14 mouse cellular contexts compared by ENCODE assay signal in the genomic region with DNA sequence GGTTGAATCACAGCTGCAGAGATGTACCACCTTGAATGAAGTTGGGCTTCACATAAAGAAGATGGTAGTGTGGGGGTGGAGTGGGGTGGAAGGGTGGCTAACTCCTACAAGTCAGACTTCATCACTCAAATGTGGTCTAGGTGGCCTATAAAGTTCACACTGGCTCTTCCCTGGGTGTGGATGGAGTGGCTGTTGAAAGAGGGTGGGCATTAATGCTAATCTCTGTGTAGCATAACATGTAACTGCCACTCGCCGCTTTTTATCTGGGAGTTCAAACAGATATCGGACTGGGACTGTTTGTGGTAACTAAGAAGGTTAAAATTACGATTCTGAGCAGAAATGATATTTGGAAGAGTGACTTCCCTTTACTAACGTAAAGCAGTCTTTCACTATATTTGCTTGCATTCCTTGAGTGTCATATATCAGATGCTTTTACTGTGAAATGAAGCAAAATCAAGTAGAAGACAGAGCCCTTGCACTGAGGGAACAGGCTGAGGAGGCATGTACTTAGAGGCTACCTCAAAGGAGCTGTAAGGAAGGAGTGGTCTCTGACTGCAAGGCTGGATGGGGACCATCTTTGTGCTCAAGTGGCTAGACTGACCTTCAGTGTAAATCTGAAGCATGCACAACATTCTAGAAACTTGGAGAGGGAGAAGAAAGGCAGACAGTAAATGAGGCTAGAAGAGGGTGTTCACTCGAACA. TPM values are rescaled to one million over a fixed set of nuclear protein-coding genes. Genes with fewer than 3 reads are reported as not detected.
DNase-seq lines count a peak whose midpoint lies in the region; ATAC-seq and TF ChIP-seq lines count a peak whose summit lies in the region.
"Had no signal": no experiment of that assay in that cellular context is flagged by ENCODE, and none has a peak within 500 bp of the region (broad histone marks: within the 10 kb centered on the region; RNA-seq: fewer than 3 reads in every experiment).

No protein-coding gene starts in this region.

- H3K79me2 ChIP-seq in MEL (ENCODE audit: control insufficient read depth, insufficient read depth, low read length, poor library complexity) = peaks cover 76% of the 10 kb centered on the region

- TF ChIP-seq EP300 in MEL (IDR thresholded peaks at IDR 0.05; ENCODE audit: low read depth in 1 of 2, low read length in 2 of 2) = peak; percentile 100

- H3K27ac ChIP-seq in heart, embryonic 13.5 days (replicated peaks) = peak overlapping the region; percentile 63
- H3K27ac ChIP-seq in MEL (ENCODE audit: control insufficient read depth, low read depth, low read length) = peak overlapping the region; percentile 100
- H3K27ac ChIP-seq in embryonic facial prominence, embryonic 13.5 days = 0 out of 2 replicates have a peak overlapping the region, but pooled peaks have one; percentile 9
- peak overlapping the region; percentile 88 for H3K27ac ChIP-seq in liver, embryonic 15.5 days (replicated peaks)
- no peak overlapping the region for H3K27ac ChIP-seq in hindbrain, embryonic 14.5 days
- H3K27ac ChIP-seq: hindbrain, embryonic 15.5 days; midbrain, embryonic 13.5 days had no signal

- WGBS in heart, embryonic 13.5 days = 18% methylated on average over 6 of the region's 6 CpGs
- 52% methylated on average over 6 of the region's 6 CpGs for WGBS in embryonic facial prominence, embryonic 13.5 days
- WGBS in liver, embryonic 15.5 days (ENCODE audit: insufficient replicate concordance) = 12% methylated on average over 6 of the region's 6 CpGs
- 90% methylated on average over 6 of the region's 6 CpGs for WGBS in hindbrain, embryonic 14.5 days

- peak in 1 of 2 experiments; percentile 76; a peak in 3 of 4 replicates for TF ChIP-seq POLR2A in MEL (IDR thresholded peaks at IDR 0.05; ENCODE audit: control insufficient read depth in 1 of 2, insufficient read depth in 1 of 2, low read depth in 1 of 2, low read length in 2 of 2, poor library complexity in 1 of 2)

- H3K9me3 ChIP-seq in heart, embryonic 13.5 days = 0 out of 2 replicates have a peak, but pooled peaks cover 6% of the 10 kb centered on the region
- H3K9me3 ChIP-seq in MEL (replicated peaks; ENCODE audit: insufficient read depth, low read length) = no peaks in the 10 kb centered on the region
- H3K9me3 ChIP-seq in embryonic facial prominence, embryonic 13.5 days = peaks cover 5% of the 10 kb centered on the region; the same call in 1 of the 2 replicates
- H3K9me3 ChIP-seq in liver, embryonic 15.5 days (replicated peaks) = 0 out of 2 replicates have a peak, but pooled peaks cover 3% of the 10 kb centered on the region
- no peaks in the 10 kb centered on the region for H3K9me3 ChIP-seq in hindbrain, embryonic 14.5 days (ENCODE audit: control insufficient read depth, low read length)
- H3K9me3 ChIP-seq: hindbrain, embryonic 15.5 days; midbrain, embryonic 13.5 days had no signal

- H3K27me3 ChIP-seq in heart, embryonic 13.5 days (replicated peaks) = no peaks in the 10 kb centered on the region
- H3K27me3 ChIP-seq in MEL (ENCODE audit: control insufficient read depth in 1 of 2, insufficient read depth in 2 of 2, low read length in 2 of 2) = no peaks in the 10 kb centered on the region
- H3K27me3 ChIP-seq in embryonic facial prominence, embryonic 13.5 days = no peaks in the 10 kb centered on the region
- H3K27me3 ChIP-seq in liver, embryonic 15.5 days = no peaks in the 10 kb centered on the region
- H3K27me3 ChIP-seq in hindbrain, embryonic 14.5 days (ENCODE audit: control insufficient read depth, insufficient read depth, low read length) = no peaks in the 10 kb centered on the region
- H3K27me3 ChIP-seq: hindbrain, embryonic 15.5 days; midbrain, embryonic 13.5 days had no signal

- H3K36me3 ChIP-seq in heart, embryonic 13.5 days = no peaks in the 10 kb centered on the region
- peaks cover 38 to 97% of the 10 kb centered on the region in 2 experiments for H3K36me3 ChIP-seq in MEL (ENCODE audit: control insufficient read depth in 1 of 2, insufficient read depth in 2 of 2, low read length in 2 of 2)
- H3K36me3 ChIP-seq in embryonic facial prominence, embryonic 13.5 days = peaks cover 20% of the 10 kb centered on the region
- H3K36me3 ChIP-seq in liver, embryonic 15.5 days (replicated peaks) = peaks cover 34% of the 10 kb centered on the region
- no peaks in the 10 kb centered on the region for H3K36me3 ChIP-seq in hindbrain, embryonic 14.5 days (replicated peaks; ENCODE audit: control insufficient read depth, insufficient read depth)
- H3K36me3 ChIP-seq: hindbrain, embryonic 15.5 days; midbrain, embryonic 13.5 days had no signal

- no peak for TF ChIP-seq CTCF in MEL (IDR thresholded peaks at IDR 0.05 in 2 of 3, conservative IDR thresholded peaks at IDR 0.05 in 1 of 3; ENCODE audit: control insufficient read depth in 1 of 3, insufficient read depth in 1 of 3, low read depth in 2 of 3, low read length in 3 of 3, poor library complexity in 1 of 3, severe bottlenecking in 1 of 3)

- intact Hi-C loops in heart, postnatal 10 days (cut with DNase I) = no loop called here
- intact Hi-C loops in left cerebral cortex, postnatal 10 days (cut with DNase I) = no loop called here

- TF ChIP-seq RAD21 in MEL (IDR thresholded peaks at IDR 0.05; ENCODE audit: low read depth, low read length) = no peak

- no peak overlapping the region for H3K9ac ChIP-seq in heart, embryonic 13.5 days
- peak overlapping the region; percentile 74 for H3K9ac ChIP-seq in MEL (ENCODE audit: control insufficient read depth, low read depth, low read length, poor library complexity, severe bottlenecking)
- H3K9ac ChIP-seq in embryonic facial prominence, embryonic 13.5 days = no peak overlapping the region
- H3K9ac ChIP-seq in liver, embryonic 15.5 days = peak overlapping the region; percentile 25; the same call in 1 of the 2 replicates
- H3K9ac ChIP-seq in hindbrain, embryonic 14.5 days = no peak overlapping the region
- H3K9ac ChIP-seq: hindbrain, embryonic 15.5 days; midbrain, embryonic 13.5 days had no signal

- no peak for ATAC-seq in heart, embryonic 13.5 days (ENCODE audit: extremely low read depth, insufficient number of reproducible peaks, low FRiP score, low TSS enrichment)
- ATAC-seq in embryonic facial prominence, embryonic 13.5 days (ENCODE audit: insufficient number of reproducible peaks, insufficient read depth, low FRiP score, low TSS enrichment, low read depth) = no peak
- ATAC-seq in liver, embryonic 15.5 days (ENCODE audit: insufficient read depth) = peak; percentile 91
- no peak for ATAC-seq in hindbrain, embryonic 14.5 days (ENCODE audit: low FRiP score)
- ATAC-seq: activated CD4-positive, CD25-positive, alpha-beta regulatory T cell, adult 4 months; midbrain, embryonic 13.5 days had no signal

- H3K4me2 ChIP-seq in heart, embryonic 13.5 days = peak overlapping the region; percentile 26; the same call in 1 of the 2 replicates
- H3K4me2 ChIP-seq in embryonic facial prominence, embryonic 13.5 days = no peak overlapping the region
- H3K4me2 ChIP-seq in liver, embryonic 15.5 days = peak overlapping the region; percentile 48
- no peak overlapping the region for H3K4me2 ChIP-seq in hindbrain, embryonic 14.5 days (replicated peaks)
- H3K4me2 ChIP-seq: hindbrain, embryonic 15.5 days; midbrain, embryonic 13.5 days had no signal

- peaks cover 71% of the 10 kb centered on the region for H3K4me1 ChIP-seq in heart, embryonic 13.5 days
- H3K4me1 ChIP-seq in MEL (ENCODE audit: control insufficient read depth in 1 of 2, insufficient read depth in 2 of 2, low read length in 2 of 2) = peaks cover 62 to 82% of the 10 kb centered on the region in 2 experiments
- peaks cover 38% of the 10 kb centered on the region for H3K4me1 ChIP-seq in embryonic facial prominence, embryonic 13.5 days
- peaks cover 97% of the 10 kb centered on the region for H3K4me1 ChIP-seq in liver, embryonic 15.5 days (replicated peaks)
- peaks cover 20% of the 10 kb centered on the region for H3K4me1 ChIP-seq in hindbrain, embryonic 14.5 days (replicated peaks; ENCODE audit: control insufficient read depth, insufficient read depth, low read length)

- no peak for DNase-seq in heart, postnatal 10 days
- peak; percentile 98 for DNase-seq in MEL (ENCODE audit: low read depth, low spot score)
- DNase-seq in hindbrain, embryonic 14.5 days (ENCODE audit: low spot score) = no peak
- no peak for DNase-seq in gastrocnemius, adult 18-20 months (ENCODE audit: low spot score)
- DNase-seq in left cerebral cortex, postnatal 10 days (ENCODE audit: extremely low spot score in 1 of 2, low spot score in 2 of 2) = no peak
- DNase-seq: cerebellum, adult 8-10 months; lung, postnatal 10 days had no signal

- H3K4me3 ChIP-seq in heart, embryonic 13.5 days = no peak overlapping the region
- H3K4me3 ChIP-seq in MEL (ENCODE audit: control insufficient read depth in 1 of 2, insufficient read depth in 1 of 2, low read depth in 2 of 2, low read length in 2 of 2) = no peak overlapping the region
- no peak overlapping the region for H3K4me3 ChIP-seq in embryonic facial prominence, embryonic 13.5 days
- no peak overlapping the region for H3K4me3 ChIP-seq in liver, embryonic 15.5 days (replicated peaks)
- H3K4me3 ChIP-seq in hindbrain, embryonic 14.5 days (replicated peaks; ENCODE audit: low read length) = no peak overlapping the region
- H3K4me3 ChIP-seq: hindbrain, embryonic 15.5 days; midbrain, embryonic 13.5 days had no signal

TF ChIP-seq in MEL, 35 proteins besides CTCF, POLR2A, EP300 and RAD21 (continues in another document):
- TF ChIP-seq ELF1 (IDR thresholded peaks at IDR 0.05; ENCODE audit: low read depth, low read length) (no peak), NELFE (IDR thresholded peaks at IDR 0.05; ENCODE audit: low read depth, low read length) (peak; percentile 66), ZC3H11A (IDR thresholded peaks at IDR 0.05; ENCODE audit: low read depth, low read length) (no peak), E2F4 (IDR thresholded peaks at IDR 0.05; ENCODE audit: borderline replicate concordance, low read depth, low read length) (no peak), MAFK (IDR thresholded peaks at IDR 0.05; ENCODE audit: borderline replicate concordance, low read depth, low read length) (peak; percentile 48; the same call in 1 of the 2 replicates), GABPA (IDR thresholded peaks at IDR 0.05; ENCODE audit: low read depth, low read length) (no peak), MYC (IDR thresholded peaks at IDR 0.05; ENCODE audit: low read depth, low read length) (peak; percentile 93)

RNA-seq across cellular contexts. Expression of a gene that starts 58.4 kb away (rescaled TPM):
- 15.3 and 15.9 TPM in 2 replicates for polyA plus RNA-seq in heart, embryonic 13.5 days (2015; fragmentation: Nextera tagmentation; extraction: Ambion mirVana)
- 1 to 10 TPM; 4.4 to 7.4 TPM for total RNA-seq in heart, postnatal 10 days (2021)
- 37.0 and 43.8 TPM in 2 replicates for total RNA-seq in MEL (2012; rRNA removed)
- polyA plus RNA-seq in MEL (2012; ENCODE audit: insufficient read depth in 1 of 2, insufficient read length in 2 of 2, low read depth in 1 of 2, low replicate concordance in 2 of 2, missing spikeins in 1 of 2) = 100 to 1,000 TPM in 1 of 2 experiments, 10 to 100 TPM in 1; 83.8 to 112 TPM
- polyA plus RNA-seq in embryonic facial prominence, embryonic 13.5 days (2015; fragmentation: Nextera tagmentation; extraction: Ambion mirVana) = 70.0 and 79.1 TPM in 2 replicates
- polyA plus RNA-seq in liver, embryonic 15.5 days (2015; fragmentation: Nextera tagmentation; extraction: Ambion mirVana) = 24.7 and 25.2 TPM in 2 replicates
- 106 and 117 TPM in 2 replicates for polyA plus RNA-seq in hindbrain, embryonic 14.5 days (2014; fragmentation: Nextera tagmentation; extraction: Ambion mirVana)
- under 1 TPM in 1 of 2 experiments, not detected in 1; 0.05 TPM for total RNA-seq in gastrocnemius, adult 18-20 months (2021)
- total RNA-seq in left cerebral cortex, postnatal 10 days (2021) = 100 to 1,000 TPM; 142 to 145 TPM
- polyA plus RNA-seq: C2C12 had no signal

Comparison
In these comparisons a context has a peak if more than half of its experiments do, and no peak if none do; other contexts are left out.
1. H3K4me2 ChIP-seq: peak in heart, embryonic 13.5 days (single experiment) and liver, embryonic 15.5 days (single experiment); none in embryonic facial prominence, embryonic 13.5 days (single experiment) and hindbrain, embryonic 14.5 days (single experiment).
2. H3K9ac ChIP-seq: peak in MEL (single experiment) and liver, embryonic 15.5 days (single experiment); none in heart, embryonic 13.5 days (single experiment), embryonic facial prominence, embryonic 13.5 days (single experiment) and hindbrain, embryonic 14.5 days (single experiment).